Mouse (Mus musculus) midbrain, embryonic 13.5 days (tissue): ENCODE measurements around the gene Cdc42ep5. TPM values are rescaled to one million over a fixed set of nuclear protein-coding genes. Genes with fewer than 3 reads are reported as not detected.

Experiments used
- ATAC-seq: fragments of 200-750 bp; cut with Nextera tagmentation; 2 replicates; pipeline ENCODE4 v1.8.0; 2017; ENCODE audit warnings: mild to moderate bottlenecking, moderate TSS enrichment, moderate library complexity
- H3K27ac ChIP-seq: fragments of 300-500 bp; sonication (generic); 2 replicates; pipeline ENCODE4 v1.5.1; 2015; ENCODE audit warnings: inconsistent platforms, mild to moderate bottlenecking, moderate library complexity
- H3K27me3 ChIP-seq: fragments of 300-500 bp; sonication (generic); 2 replicates; pipeline ENCODE4 v1.6.1; 2015; ENCODE audit warnings: mild to moderate bottlenecking, inconsistent platforms
- H3K36me3 ChIP-seq: fragments of 300-500 bp; sonication (generic); 2 replicates; pipeline ENCODE4 v1.6.1; 2015; ENCODE audit warnings: mild to moderate bottlenecking, inconsistent platforms
- H3K4me1 ChIP-seq: fragments of 300-500 bp; sonication (generic); replicated peaks from 2 replicates; pipeline ENCODE4 v1.6.1; 2015; ENCODE audit warnings: inconsistent platforms
- H3K4me2 ChIP-seq: fragments of 300-500 bp; sonication (generic); replicated peaks from 2 replicates; pipeline ENCODE4 v1.6.1; 2015; ENCODE audit warnings: moderate library complexity, mild to moderate bottlenecking, inconsistent platforms
- H3K4me3 ChIP-seq: fragments of 300-500 bp; sonication (generic); replicated peaks from 2 replicates; pipeline ENCODE4 v1.5.1; 2015; ENCODE audit warnings: mild to moderate bottlenecking, inconsistent platforms
- H3K9ac ChIP-seq: fragments of 300-500 bp; sonication (generic); replicated peaks from 2 replicates; pipeline ENCODE4 v1.6.1; 2015; ENCODE audit warnings: mild to moderate bottlenecking, inconsistent platforms
- H3K9me3 ChIP-seq: fragments of 300-500 bp; sonication (generic); 2 replicates; pipeline ENCODE4 v1.6.1; 2016; ENCODE audit warnings: mild to moderate bottlenecking, inconsistent platforms
- WGBS: fragments of 180-500 bp; shearing (Covaris S2); methylation state at CpG from one replicate; pipeline ENCODE4 v1.1.7; 2015; 5-methylcytosine and 5-hydroxymethylcytosine counted together
- polyA plus RNA-seq: library from polyadenylated mRNA; unstranded; fragments of >200 nt; fragmentation: Nextera tagmentation; extraction: Ambion mirVana; gene quantifications from 2 replicates; pipeline ENCODE4 v1.2.1, GENCODE M21; 2015

Gene Cdc42ep5
- polyA plus RNA-seq, 1 experiment from 2014 or later = 5.2 TPM

GRCm38 (mm10) chr7:4122076-4122768, 42.4 kb downstream of the Cdc42ep5 start:
- Histone ChIP-seq H3K4me3 (peak overlapping the region; percentile 76), H3K9me3 (no peaks in the 10 kb centered on the region), H3K4me2 (peak overlapping the region; percentile 80), H3K4me1 (peaks cover 77% of the 10 kb centered on the region), H3K36me3 (peaks cover 18% of the 10 kb centered on the region), H3K27ac (peak overlapping the region; percentile 94), H3K9ac (peak overlapping the region; percentile 92), H3K27me3 (no peaks in the 10 kb centered on the region)
- 47% methylated on average over 11 of the region's 11 CpGs for WGBS
- no peak for ATAC-seq

- Histone ChIP-seq H3K9ac (peak overlapping the region; percentile 92), H3K36me3 (no peaks in the 10 kb centered on the region), H3K4me1 (peaks cover 64% of the 10 kb centered on the region), H3K4me3 (peak overlapping the region; percentile 76), H3K9me3 (no peaks in the 10 kb centered on the region), H3K27me3 (no peaks in the 10 kb centered on the region), H3K4me2 (peak overlapping the region; percentile 80), H3K27ac (peak overlapping the region; percentile 94)
- peak; percentile 1; the same call in 1 of the 2 replicates for ATAC-seq
- WGBS = 7% methylated on average over 17 of the region's 19 CpGs
Measured at GRCm38 (mm10) chr7:4119976-4120921, 44.4 kb downstream of the Cdc42ep5 start.

GRCm38 (mm10) chr7:4119344-4119902, 45.2 kb downstream of the Cdc42ep5 start, which contains the start of gene Ttyh1:
TSS of gene Ttyh1 (plus strand) at chr7:4119408.
- peak within 1 kb of the TSS; percentile 80 for H3K4me2 ChIP-seq
- peak within 1 kb of the TSS; percentile 92 for H3K9ac ChIP-seq
- peak within 1 kb of the TSS; percentile 94 for H3K27ac ChIP-seq
- H3K27me3 ChIP-seq = no peaks in the 10 kb centered on the region
- H3K9me3 ChIP-seq = no peaks in the 10 kb centered on the region
- H3K36me3 ChIP-seq = no peaks in the 10 kb centered on the region
- 2% methylated on average over 25 of the region's 37 CpGs for WGBS
- peaks cover 56% of the 10 kb centered on the region for H3K4me1 ChIP-seq
- H3K4me3 ChIP-seq = peak within 1 kb of the TSS; percentile 76
- peak; percentile 15; the same call in 1 of the 2 replicates for ATAC-seq

- H3K36me3 ChIP-seq = no peaks in the 10 kb centered on the region
- H3K4me1 ChIP-seq = peaks cover 35% of the 10 kb centered on the region
- no peak overlapping the region for H3K4me2 ChIP-seq
- no peaks in the 10 kb centered on the region for H3K9me3 ChIP-seq
- no peak for ATAC-seq
- H3K27ac ChIP-seq = no peak overlapping the region
- no peak overlapping the region for H3K9ac ChIP-seq
- H3K4me3 ChIP-seq = no peak overlapping the region
- WGBS = 78% methylated on average over 8 of the region's 8 CpGs
- no peaks in the 10 kb centered on the region for H3K27me3 ChIP-seq
Measured at GRCm38 (mm10) chr7:4117050-4117814, 47.4 kb downstream of the Cdc42ep5 start.

- Histone ChIP-seq H3K4me3 (no peak overlapping the region), H3K4me1 (no peaks in the 10 kb centered on the region), H3K4me2 (no peak overlapping the region), H3K9ac (no peak overlapping the region), H3K9me3 (no peaks in the 10 kb centered on the region), H3K36me3 (no peaks in the 10 kb centered on the region), H3K27ac (no peak overlapping the region), H3K27me3 (no peaks in the 10 kb centered on the region)
- 45% methylated on average over 3 of the region's 3 CpGs for WGBS
- no peak for ATAC-seq
Measured at GRCm38 (mm10) chr7:4111766-4112165, 52.9 kb downstream of the Cdc42ep5 start.

- Histone ChIP-seq H3K36me3 (no peaks in the 10 kb centered on the region), H3K4me2 (no peak overlapping the region), H3K4me1 (no peaks in the 10 kb centered on the region), H3K27me3 (no peaks in the 10 kb centered on the region), H3K4me3 (no peak overlapping the region), H3K9ac (no peak overlapping the region), H3K9me3 (no peaks in the 10 kb centered on the region), H3K27ac (no peak overlapping the region)
- 16% methylated on average over 4 of the region's 4 CpGs for WGBS
- peak; percentile 40; the same call in 1 of the 2 replicates for ATAC-seq
Measured at GRCm38 (mm10) chr7:4103411-4103810, 61.2 kb downstream of the Cdc42ep5 start.

Other genes starting within 250 kb of the Cdc42ep5 start
- gene Lilra6, start 249.4 kb downstream of the Cdc42ep5 start, polyA plus RNA-seq = not detected in 2 replicates
- gene Lair1, start 101.7 kb downstream of the Cdc42ep5 start, polyA plus RNA-seq = 1.8 and 2.2 TPM in 2 replicates
- gene Ttyh1, start 45.5 kb downstream of the Cdc42ep5 start, polyA plus RNA-seq = 106 and 124 TPM in 2 replicates
- 84.4 and 97.1 TPM in 2 replicates for gene Leng8, start 27.8 kb downstream of the Cdc42ep5 start, polyA plus RNA-seq
- gene Leng9, start 14.5 kb downstream of the Cdc42ep5 start, polyA plus RNA-seq = 4.0 and 4.4 TPM in 2 replicates
- not detected in 2 replicates for gene Lilra5, start 72.9 kb upstream of the Cdc42ep5 start, polyA plus RNA-seq
- gene Ncr1, start 172.9 kb upstream of the Cdc42ep5 start, polyA plus RNA-seq = not detected in 2 replicates
- gene Gp6, start 232.9 kb upstream of the Cdc42ep5 start, polyA plus RNA-seq = 0.09 TPM in 1 of 2 replicates, not detected in the other